Mouse (Mus musculus) MEL (cell line): ENCODE results near the gene Insyn1. TPM values are rescaled to one million over a fixed set of nuclear protein-coding genes. Genes with fewer than 3 reads are reported as not detected.

ENCODE experiments used
- DNase-seq: peaks from one replicate; pipeline ENCODE4 v3.0.0; 2011; ENCODE audit warnings: low read depth, low spot score
- H3K27ac ChIP-seq: 2 replicates; pipeline ENCODE4 v1.5.1; 2012; ENCODE audit warnings: low read depth, mild to moderate bottlenecking, control low read depth, low read length, moderate library complexity; ENCODE audit not compliant: control insufficient read depth
- H3K27me3 ChIP-seq, 2 experiments: fragments of 150-350 bp in 1 of 2; sonication (generic) in 1 of 2; 2 replicates each; pipeline ENCODE4 v1.6.1; 2012; ENCODE audit warnings: low read length in 2 of 2, mild to moderate bottlenecking in 2 of 2, improper control_type of control experiment in 1 of 2, moderate library complexity in 1 of 2; ENCODE audit not compliant: insufficient read depth in 2 of 2, control insufficient read depth in 1 of 2
- H3K36me3 ChIP-seq, 2 experiments: 2 replicates each; pipeline ENCODE4 v1.6.1; 2012 to 2014; ENCODE audit warnings: low read length in 2 of 2, improper control_type of control experiment in 1 of 2, inconsistent platforms in 1 of 2, mild to moderate bottlenecking in 1 of 2; ENCODE audit not compliant: insufficient read depth in 2 of 2, control insufficient read depth in 1 of 2
- H3K4me1 ChIP-seq, 2 experiments: fragments of 150-350 bp in 1 of 2; sonication (generic) in 1 of 2; 2 replicates each; pipeline ENCODE4 v1.6.1; 2012; ENCODE audit warnings: low read length in 2 of 2, improper control_type of control experiment in 1 of 2, mild to moderate bottlenecking in 1 of 2; ENCODE audit not compliant: insufficient read depth in 2 of 2, control insufficient read depth in 1 of 2
- H3K4me3 ChIP-seq, 2 experiments: fragments of 150-350 bp in 1 of 2; sonication (generic) in 1 of 2; 2 replicates each; pipeline ENCODE4 v1.5.1; 2012; ENCODE audit warnings: low read depth in 2 of 2, low read length in 2 of 2, mild to moderate bottlenecking in 2 of 2, moderate library complexity in 2 of 2, control low read depth in 1 of 2, improper control_type of control experiment in 1 of 2; ENCODE audit not compliant: control insufficient read depth in 1 of 2, insufficient read depth in 1 of 2
- H3K79me2 ChIP-seq: 2 replicates; pipeline ENCODE4 v1.6.1; 2012; ENCODE audit warnings: mild to moderate bottlenecking, low read length, moderate library complexity; ENCODE audit not compliant: control insufficient read depth, poor library complexity, insufficient read depth
- H3K9ac ChIP-seq: 2 replicates; pipeline ENCODE4 v1.6.1; 2012; ENCODE audit warnings: low read depth, mild to moderate bottlenecking, control low read depth, low read length, moderate library complexity; ENCODE audit not compliant: control insufficient read depth, poor library complexity, severe bottlenecking
- H3K9me3 ChIP-seq: fragments of 150-350 bp; sonication (generic); replicated peaks from 2 replicates; pipeline ENCODE4 v1.6.1; 2012; ENCODE audit warnings: mild to moderate bottlenecking, low read length, improper control_type of control experiment, moderate library complexity; ENCODE audit not compliant: insufficient read depth
- BHLHE40 ChIP-seq: IDR thresholded peaks from 2 replicates; pipeline ENCODE4 v1.6.1; 2012; ENCODE audit warnings: low read depth, mild to moderate bottlenecking, inconsistent platforms, low read length, improper control_type of control experiment, borderline replicate concordance
- CHD2 ChIP-seq: IDR thresholded peaks from 2 replicates; pipeline ENCODE4 v1.6.1; 2011; ENCODE audit warnings: low read length, improper control_type of control experiment
- CTCF ChIP-seq, 3 experiments: IDR thresholded peaks in 2 of 3; conservative IDR thresholded peaks in 1 of 3; 2 replicates each; pipeline ENCODE4 v1.5.1; 2011 to 2012; ENCODE audit warnings: low read length in 3 of 3, low read depth in 2 of 3, mild to moderate bottlenecking in 2 of 3, improper control_type of control experiment in 1 of 3, inconsistent platforms in 1 of 3, mixed read lengths in 1 of 3, moderate library complexity in 1 of 3; ENCODE audit not compliant: control insufficient read depth in 1 of 3, insufficient read depth in 1 of 3, poor library complexity in 1 of 3, severe bottlenecking in 1 of 3
- EP300 ChIP-seq, 2 experiments: IDR thresholded peaks; 2 replicates each; pipeline ENCODE4 v1.6.1; 2011; ENCODE audit warnings: improper control_type of control experiment in 2 of 2, low read length in 2 of 2, low read depth in 1 of 2, mild to moderate bottlenecking in 1 of 2
- ETS1 ChIP-seq: IDR thresholded peaks from 2 replicates; pipeline ENCODE4 v1.6.1; 2012; ENCODE audit warnings: low read depth, mild to moderate bottlenecking, inconsistent platforms, low read length, improper control_type of control experiment, moderate library complexity
- MAFK ChIP-seq: IDR thresholded peaks from 2 replicates; pipeline ENCODE4 v1.6.1; 2011; ENCODE audit warnings: low read depth, mild to moderate bottlenecking, low read length, improper control_type of control experiment, borderline replicate concordance
- MAX ChIP-seq: IDR thresholded peaks from 2 replicates; pipeline ENCODE4 v1.6.1; 2011; ENCODE audit warnings: low read length, improper control_type of control experiment
- MEF2A ChIP-seq: IDR thresholded peaks from 2 replicates; pipeline ENCODE4 v1.6.1; 2014; ENCODE audit warnings: low read depth, mild to moderate bottlenecking, inconsistent platforms, low read length, improper control_type of control experiment; ENCODE audit not compliant: poor library complexity, insufficient replicate concordance, severe bottlenecking; ENCODE audit errors: extremely low read depth
- MXI1 ChIP-seq: IDR thresholded peaks from 2 replicates; pipeline ENCODE4 v1.6.1; 2011; ENCODE audit warnings: mild to moderate bottlenecking, low read depth, low read length, improper control_type of control experiment
- MYB ChIP-seq: IDR thresholded peaks from 2 replicates; pipeline ENCODE4 v1.6.1; 2011; ENCODE audit warnings: mild to moderate bottlenecking, low read depth, low read length, improper control_type of control experiment
- NELFE ChIP-seq: IDR thresholded peaks from 2 replicates; pipeline ENCODE4 v1.6.1; 2011; ENCODE audit warnings: low read depth, low read length, improper control_type of control experiment
- POLR2A ChIP-seq, 2 experiments: IDR thresholded peaks; 2 replicates each; pipeline ENCODE4 v1.6.1; 2011 to 2012; ENCODE audit warnings: low read length in 2 of 2, mild to moderate bottlenecking in 2 of 2, control low read depth in 1 of 2, improper control_type of control experiment in 1 of 2, low read depth in 1 of 2, moderate library complexity in 1 of 2; ENCODE audit not compliant: control insufficient read depth in 1 of 2, insufficient read depth in 1 of 2, poor library complexity in 1 of 2
- POLR2AphosphoS2 ChIP-seq: IDR thresholded peaks from 2 replicates; pipeline ENCODE4 v1.6.1; 2011; ENCODE audit warnings: low read length, improper control_type of control experiment
- RAD21 ChIP-seq: IDR thresholded peaks from 2 replicates; pipeline ENCODE4 v1.6.1; 2011; ENCODE audit warnings: mild to moderate bottlenecking, low read depth, low read length, improper control_type of control experiment
- RCOR1 ChIP-seq: IDR thresholded peaks from 2 replicates; pipeline ENCODE4 v1.6.1; 2012; ENCODE audit warnings: low read depth, mild to moderate bottlenecking, inconsistent platforms, low read length, improper control_type of control experiment
- SMC3 ChIP-seq: IDR thresholded peaks from 2 replicates; pipeline ENCODE4 v1.6.1; 2011; ENCODE audit warnings: low read depth, low read length, improper control_type of control experiment
- TAL1 ChIP-seq: IDR thresholded peaks from 2 replicates; pipeline ENCODE4 v1.6.1; 2012; ENCODE audit warnings: mild to moderate bottlenecking, inconsistent platforms, low read length, moderate library complexity, mixed read lengths
- TBP ChIP-seq: IDR thresholded peaks from 2 replicates; pipeline ENCODE4 v1.8.0; 2011; ENCODE audit warnings: low read depth, low read length, improper control_type of control experiment
- TCF12 ChIP-seq: IDR thresholded peaks from 2 replicates; pipeline ENCODE4 v1.6.1; 2014; ENCODE audit warnings: low read depth, mild to moderate bottlenecking, inconsistent platforms, low read length, improper control_type of control experiment, moderate library complexity
- USF2 ChIP-seq, 2 experiments: IDR thresholded peaks; 2 replicates each; pipeline ENCODE4 v1.6.1; 2011 to 2012; ENCODE audit warnings: improper control_type of control experiment in 2 of 2, low read length in 2 of 2, borderline replicate concordance in 1 of 2, inconsistent platforms in 1 of 2, low read depth in 1 of 2, mild to moderate bottlenecking in 1 of 2; ENCODE audit not compliant: insufficient read depth in 1 of 2
- ZKSCAN1 ChIP-seq: IDR thresholded peaks from 2 replicates; pipeline ENCODE4 v1.6.1; 2012; ENCODE audit warnings: low read depth, mild to moderate bottlenecking, inconsistent platforms, low read length, improper control_type of control experiment, moderate library complexity
- polyA plus RNA-seq, 2 experiments: library from polyadenylated mRNA; stranded (reverse) in 1 of 2; unstranded in 1 of 2; fragments of >175 nt in 1 of 2; fragments of >200 nt in 1 of 2; gene quantifications; 2 replicates each; pipeline versions ENCODE4 v1.2.1 to v1.2.4; 2012; ENCODE audit warnings: low replicate concordance in 2 of 2, low read depth in 1 of 2; ENCODE audit not compliant: insufficient read length in 2 of 2, insufficient read depth in 1 of 2, missing spikeins in 1 of 2
- total RNA-seq: library from RNA; depleted of rRNA; stranded (reverse); fragments of 300-350 nt; gene quantifications from 2 replicates; pipeline ENCODE4 v1.2.3, GENCODE M21; 2012

Gene Insyn1
- total and polyA plus RNA-seq, 3 experiments = not detected

- TF ChIP-seq MAX = no peak
- TF ChIP-seq RAD21 = no peak
- TF ChIP-seq CTCF (IDR thresholded peaks at IDR 0.05 in 2 of 3, conservative IDR thresholded peaks at IDR 0.05 in 1 of 3; ENCODE audit: control insufficient read depth in 1 of 3, insufficient read depth in 1 of 3, low read depth in 2 of 3, low read length in 3 of 3, poor library complexity in 1 of 3, severe bottlenecking in 1 of 3) = peak in 1 of 3 experiments; percentile 14; a peak in 1 of 6 replicates
- Histone ChIP-seq H3K4me3 (no peak overlapping the region), H3K9me3 (no peaks in the 10 kb centered on the region), H3K79me2 (no peaks in the 10 kb centered on the region), H3K27ac (no peak overlapping the region), H3K4me1 (no peaks in the 10 kb centered on the region), H3K27me3 (peaks cover 0 to 7% of the 10 kb centered on the region in 2 experiments; a peak in 2 of 4 replicates), H3K36me3 (no peaks in the 10 kb centered on the region), H3K9ac (no peak overlapping the region)
- peak; percentile 30 for DNase-seq
These were observed 8.2 kb downstream of the Insyn1 start for GRCm38 (mm10) chr9:58496470-58497182.

- H3K27me3 ChIP-seq = peaks cover 0 to 2% of the 10 kb centered on the region in 2 experiments; a peak in 2 of 4 replicates
- no peaks in the 10 kb centered on the region for H3K4me1 ChIP-seq
- H3K9me3 ChIP-seq = no peaks in the 10 kb centered on the region
- TF ChIP-seq CHD2 = no peak
- no peak for TF ChIP-seq TAL1
- TF ChIP-seq POLR2AphosphoS2 = no peak
- TF ChIP-seq MEF2A = no peak
- no peak for TF ChIP-seq ZKSCAN1
- TF ChIP-seq MAFK = no peak
- no peak for TF ChIP-seq NELFE
- no peak for TF ChIP-seq POLR2A (IDR thresholded peaks at IDR 0.05; ENCODE audit: control insufficient read depth in 1 of 2, insufficient read depth in 1 of 2, low read depth in 1 of 2, low read length in 2 of 2, poor library complexity in 1 of 2)
- TF ChIP-seq EP300 (IDR thresholded peaks at IDR 0.05; ENCODE audit: low read depth in 1 of 2, low read length in 2 of 2) = no peak
- no peak for TF ChIP-seq USF2 (IDR thresholded peaks at IDR 0.05; ENCODE audit: borderline replicate concordance in 1 of 2, insufficient read depth in 1 of 2, low read depth in 1 of 2, low read length in 2 of 2)
- no peak for TF ChIP-seq SMC3
- no peak for TF ChIP-seq MXI1
- no peak for TF ChIP-seq MAX
- no peak for TF ChIP-seq TBP
- no peak for TF ChIP-seq RAD21
- no peak for TF ChIP-seq TCF12
- no peak for TF ChIP-seq ETS1
- no peak for TF ChIP-seq MYB
- no peak for TF ChIP-seq RCOR1
- TF ChIP-seq BHLHE40 = no peak
- H3K4me3 ChIP-seq = no peak overlapping the region
- no peak overlapping the region for H3K9ac ChIP-seq
- H3K27ac ChIP-seq = no peak overlapping the region
- no peaks in the 10 kb centered on the region for H3K79me2 ChIP-seq
- no peak for DNase-seq
- H3K36me3 ChIP-seq = no peaks in the 10 kb centered on the region
These were observed 9.5 kb downstream of the Insyn1 start for GRCm38 (mm10) chr9:58497942-58498341.
